Mouse (Mus musculus): ENCODE measurements at regions not wholly inside any gene's neighbourhood (a gene's known extent, or its start where the extent isn't known, plus 50 kb on each side); places are given as distances from the start of the nearest gene placed in this dataset.

DNA sequence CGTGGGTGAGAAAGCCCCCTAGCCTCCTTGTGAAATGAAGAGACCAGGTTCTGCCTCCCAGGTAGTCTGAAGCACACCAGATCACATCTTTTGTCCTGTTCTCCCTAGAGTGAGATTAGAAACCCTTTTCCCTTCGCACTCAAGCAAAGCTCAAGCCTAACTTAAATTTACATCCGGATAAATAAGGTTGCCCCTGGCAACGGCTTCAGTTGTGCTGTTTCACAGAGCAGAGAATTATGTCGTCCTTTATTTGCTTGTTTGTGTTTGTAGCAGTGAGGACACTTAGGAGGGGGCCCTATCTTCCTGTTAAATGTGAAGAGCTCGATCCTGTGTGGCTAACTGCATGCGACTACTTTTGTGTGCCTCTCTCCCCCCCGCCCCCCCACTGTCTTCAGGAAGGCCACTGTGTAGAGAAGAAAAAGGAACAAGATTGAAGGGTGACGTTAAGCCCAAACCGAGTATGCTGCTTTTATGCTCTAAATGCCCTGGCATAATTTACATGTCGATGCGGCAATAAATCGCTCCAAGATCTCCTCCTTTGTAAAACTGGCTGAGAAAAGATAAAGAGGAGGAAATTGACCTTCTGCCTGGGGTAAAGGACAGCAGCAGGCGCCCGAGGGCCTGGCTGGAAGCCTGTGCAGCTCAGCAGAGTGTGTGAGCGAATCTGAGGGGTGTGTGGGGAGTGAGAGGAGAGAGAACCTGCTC lies 439.9 kb downstream of the Prdm2 start:
- DNase-seq, result peak; percentile 43

GRCm38 (mm10) chr4:142771520-142772150 lies 441.2 kb downstream of the Prdm2 start:
- DNase-seq, result no peak

- DNase-seq, result no peak
Measured at GRCm38 (mm10) chr4:142770177-142770576, 442.6 kb downstream of the Prdm2 start.

DNA sequence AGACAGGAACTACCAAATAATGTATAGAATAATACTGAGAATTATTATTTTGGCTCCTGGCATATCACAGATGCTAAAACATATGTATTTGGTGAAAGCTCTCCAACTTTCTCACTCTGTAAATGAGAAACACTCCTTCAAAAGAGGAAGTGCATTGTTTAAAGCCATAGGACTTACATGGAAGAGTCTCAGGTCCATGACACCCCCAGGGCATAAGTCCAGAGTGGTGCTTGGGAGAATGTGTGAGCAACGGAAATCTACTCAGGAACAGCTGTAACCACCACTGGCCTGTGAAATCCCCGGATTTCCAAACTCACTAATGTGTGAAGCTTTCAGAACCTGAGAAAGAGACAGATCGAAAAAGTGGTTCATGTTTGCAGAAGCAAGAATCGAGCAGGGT lies 445.1 kb downstream of the Prdm2 start:
- DNase-seq, result no peak

DNA sequence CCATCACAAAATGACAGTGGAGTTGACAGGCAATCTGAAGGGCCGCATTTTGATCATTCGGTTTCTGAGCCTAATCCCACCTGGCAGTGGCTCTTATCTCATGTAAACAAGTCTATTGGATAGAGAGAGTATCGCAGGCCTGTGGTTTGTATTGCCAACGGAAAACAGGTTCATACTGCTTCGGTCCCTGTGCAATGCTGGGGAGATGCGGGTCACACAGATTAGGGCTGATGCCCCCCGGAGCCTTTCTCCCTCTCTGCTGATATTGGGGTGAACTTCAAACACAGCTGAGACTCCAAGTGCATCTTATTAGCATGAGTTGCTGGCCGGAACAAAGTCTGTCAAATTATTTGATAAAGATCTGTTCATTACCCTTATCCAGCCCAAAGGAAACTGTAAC lies 451.2 kb downstream of the Prdm2 start:
- no peak for DNase-seq

GRCm38 (mm10) chr4:142758102-142758501 lies 454.7 kb downstream of the Prdm2 start:
- DNase-seq, result no peak

- no peak for DNase-seq
Measured at GRCm38 (mm10) chr4:142756332-142756731, 456.5 kb downstream of the Prdm2 start.

- DNase-seq, result peak; percentile 52
Measured at GRCm38 (mm10) chr4:142749918-142750317, 462.9 kb downstream of the Prdm2 start.

- DNase-seq, result no peak
Measured at GRCm38 (mm10) chr4:142723554-142723907, 484.3 kb upstream of the Kazn start.

DNA sequence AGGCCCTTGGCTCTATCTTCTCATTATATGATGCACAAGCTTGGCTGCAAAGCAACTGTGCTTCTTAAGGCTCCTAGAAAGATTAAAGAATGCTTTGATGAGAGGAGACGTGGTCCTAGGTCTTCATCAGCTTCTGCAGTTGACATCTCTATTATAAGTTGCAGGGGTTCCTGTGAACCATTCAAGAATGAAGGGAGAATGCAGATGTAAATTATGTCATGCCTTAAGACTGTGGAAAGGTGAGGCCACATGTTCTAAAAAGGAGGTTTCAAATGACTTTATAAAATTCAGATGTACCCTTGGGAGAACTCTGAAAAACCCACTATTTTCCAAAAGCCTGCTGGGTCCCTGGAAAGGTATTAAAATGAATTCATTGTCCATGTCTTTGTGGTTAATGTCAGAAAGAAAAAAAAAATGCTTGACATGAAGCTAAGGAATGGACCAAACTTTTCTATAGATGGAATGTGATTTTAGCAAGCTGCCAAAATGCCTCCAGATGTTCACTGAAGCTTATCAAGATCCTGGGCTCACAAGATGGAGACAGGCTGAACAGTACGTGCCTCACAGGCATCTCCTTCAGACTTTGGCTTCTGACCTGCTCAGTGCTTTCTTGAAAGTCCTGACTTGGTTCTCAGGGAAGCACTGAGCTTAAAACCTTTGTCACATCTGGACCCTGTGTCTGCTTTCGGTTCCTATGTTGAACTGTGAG lies 483.8 kb upstream of the Kazn start:
- DNase-seq, result no peak

- DNase-seq, result no peak
Measured at GRCm38 (mm10) chr4:142701606-142702005, 462.4 kb upstream of the Kazn start.

DNA sequence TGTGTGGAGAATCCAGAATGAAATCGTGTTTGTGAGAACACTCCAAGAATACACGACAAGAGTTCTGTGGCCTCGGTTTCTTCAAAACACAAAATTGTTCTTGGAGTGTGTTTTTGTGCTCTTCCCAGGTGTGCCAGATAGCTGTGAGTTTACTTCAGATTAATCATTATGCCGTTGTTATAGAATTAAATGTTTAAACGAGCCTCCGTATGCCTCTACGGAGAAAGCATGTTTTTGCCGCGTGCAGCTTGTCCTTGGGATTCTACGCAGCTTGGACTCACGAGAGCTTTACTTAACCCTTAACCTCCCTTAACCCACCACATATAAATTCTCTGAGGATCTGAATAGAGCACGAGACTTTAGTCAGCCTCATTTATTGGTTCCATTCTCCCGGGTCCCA lies 455.7 kb upstream of the Kazn start:
- DNase-seq, result no peak

DNA sequence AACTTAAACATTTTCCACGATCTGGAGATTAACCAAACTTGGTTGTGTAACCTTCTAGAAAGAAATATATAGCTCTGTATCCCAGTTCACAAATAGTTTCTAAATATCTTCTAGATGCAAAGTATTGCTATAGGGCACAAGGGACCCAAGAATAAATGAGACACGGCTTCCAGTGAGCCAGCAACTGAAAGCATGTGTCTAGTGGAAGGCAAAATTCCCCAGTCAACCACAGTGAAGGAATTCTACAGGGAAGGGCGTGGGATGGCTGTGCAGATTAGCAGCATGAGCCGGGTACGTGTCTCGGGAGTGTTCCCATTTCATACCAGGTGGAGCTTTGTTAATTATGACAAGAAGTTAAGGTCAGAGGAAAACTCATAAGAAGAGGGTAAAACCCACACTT lies 449.0 kb upstream of the Kazn start:
- no peak for DNase-seq

DNA sequence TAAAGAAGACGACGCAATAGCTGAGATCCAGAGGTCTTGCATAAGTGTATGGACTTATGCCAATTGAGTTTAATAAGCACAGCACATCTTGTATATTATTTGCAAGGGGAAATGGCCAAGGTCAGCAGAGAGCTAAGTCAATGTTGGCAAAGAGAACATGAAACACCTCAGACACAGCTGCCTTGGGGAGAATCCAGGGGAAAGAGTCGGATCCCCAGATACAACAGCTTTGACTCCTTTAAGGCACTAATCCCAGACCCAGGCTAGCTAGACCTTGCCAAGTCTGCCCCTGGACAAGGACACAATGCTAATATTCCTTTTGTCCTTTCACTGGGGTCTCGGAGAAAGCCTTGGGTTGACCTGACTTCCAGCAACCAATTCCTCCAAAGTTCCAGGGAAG lies 438.2 kb upstream of the Kazn start:
- DNase-seq, result no peak

DNA sequence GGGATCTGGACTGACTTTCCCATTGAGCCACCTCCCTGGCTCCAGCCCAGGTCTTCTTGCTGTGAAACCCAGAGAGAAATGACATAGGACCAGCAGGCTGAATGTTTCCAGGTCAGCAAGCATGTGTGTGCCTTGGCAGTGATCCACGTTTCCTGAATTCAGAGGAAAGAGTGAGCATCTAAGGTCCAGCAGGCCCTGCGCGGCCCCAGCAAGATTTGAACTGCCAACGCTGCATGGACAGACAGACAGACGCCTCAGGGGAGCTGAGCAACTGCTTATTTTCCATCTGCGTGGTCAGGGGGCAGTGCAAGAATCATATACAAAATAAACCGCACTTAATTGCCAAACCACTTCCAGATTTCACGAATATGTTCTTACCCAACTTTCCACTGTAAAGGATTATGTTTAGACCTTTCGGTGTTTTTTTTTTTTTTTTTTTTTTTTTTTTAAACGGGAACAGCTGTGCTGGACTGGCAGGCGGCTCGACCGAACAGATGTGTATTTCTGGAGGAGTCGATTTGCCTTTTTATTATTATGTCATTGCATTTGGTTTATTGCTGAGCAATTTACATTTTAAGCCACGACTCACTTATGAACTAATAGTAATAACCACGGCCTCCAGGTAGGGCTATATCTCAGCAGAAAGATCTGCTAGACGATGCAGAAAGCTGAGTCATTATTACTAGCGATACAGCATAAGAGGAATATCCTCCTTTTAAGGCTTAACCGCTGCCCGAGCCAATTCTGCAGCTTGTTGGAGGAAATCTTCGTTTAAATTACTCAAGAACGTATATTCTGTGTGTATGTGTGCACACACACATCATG lies 435.7 kb upstream of the Kazn start:
- DNase-seq, result peak; percentile 25

- DNase-seq, result no peak
Measured at GRCm38 (mm10) chr4:142671872-142672458, 432.8 kb upstream of the Kazn start.

GRCm38 (mm10) chr4:142664781-142665180 lies 425.6 kb upstream of the Kazn start:
- no peak for DNase-seq

GRCm38 (mm10) chr4:142658156-142658555 lies 419.0 kb upstream of the Kazn start:
- DNase-seq, result no peak

GRCm38 (mm10) chr4:142641069-142641468 lies 401.9 kb upstream of the Kazn start:
- DNase-seq, result no peak

DNA sequence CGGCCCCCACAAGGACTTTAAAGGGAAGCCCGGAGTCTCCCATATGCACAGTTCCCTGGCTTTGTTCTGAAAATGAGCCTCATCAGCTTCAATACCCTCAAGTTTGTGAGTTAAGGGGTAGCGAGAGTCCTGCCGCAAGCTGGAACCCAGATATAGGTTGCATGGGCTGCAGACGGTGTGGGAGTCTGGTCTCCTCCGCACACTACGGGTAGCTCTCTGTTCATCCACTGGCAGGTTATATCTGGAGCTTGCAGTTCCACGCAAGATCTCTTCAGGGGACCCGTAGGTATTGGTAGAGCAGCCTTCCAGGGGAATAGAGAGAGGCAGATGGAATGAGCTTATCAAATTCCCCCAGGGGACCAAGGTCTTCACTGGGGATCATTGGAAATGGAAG lies 400.1 kb upstream of the Kazn start:
- no peak for DNase-seq

DNA sequence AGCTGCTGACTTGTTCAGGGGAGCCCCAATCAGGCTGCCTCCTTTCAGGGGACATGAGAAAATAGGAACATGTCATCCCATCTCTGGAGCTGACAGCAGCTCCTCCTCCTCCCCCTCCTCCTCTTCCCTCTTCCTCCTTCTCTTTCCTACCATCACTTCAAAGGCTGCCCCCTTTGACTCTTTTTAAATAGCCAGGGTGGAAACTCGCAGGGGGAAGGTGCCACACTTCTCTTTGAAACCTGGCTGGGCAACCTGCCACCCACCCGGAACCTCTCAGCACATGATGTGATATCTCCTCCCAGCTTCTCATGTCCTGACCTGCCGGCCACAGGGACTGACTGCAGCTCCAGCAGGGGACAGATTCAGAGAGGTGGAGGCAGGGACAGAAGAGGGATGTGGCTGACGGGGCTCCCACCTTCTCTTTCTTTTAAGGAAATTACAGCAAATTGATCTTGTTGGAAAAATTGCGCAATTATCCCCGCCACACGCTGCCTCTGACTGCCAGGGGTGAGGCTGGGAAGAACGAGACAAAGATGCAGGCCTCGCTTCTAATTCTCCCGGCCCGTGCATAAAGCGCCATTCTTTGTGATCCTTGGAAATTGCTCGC lies 399.6 kb upstream of the Kazn start:
- DNase-seq, result peak; percentile 17

GRCm38 (mm10) chr4:142638057-142638456 lies 398.9 kb upstream of the Kazn start:
- DNase-seq, result no peak

GRCm38 (mm10) chr4:142634398-142634797 lies 395.2 kb upstream of the Kazn start:
- no peak for DNase-seq
